Mouse (Mus musculus): ENCODE data around the gene Cyp1b1.

DNA sequence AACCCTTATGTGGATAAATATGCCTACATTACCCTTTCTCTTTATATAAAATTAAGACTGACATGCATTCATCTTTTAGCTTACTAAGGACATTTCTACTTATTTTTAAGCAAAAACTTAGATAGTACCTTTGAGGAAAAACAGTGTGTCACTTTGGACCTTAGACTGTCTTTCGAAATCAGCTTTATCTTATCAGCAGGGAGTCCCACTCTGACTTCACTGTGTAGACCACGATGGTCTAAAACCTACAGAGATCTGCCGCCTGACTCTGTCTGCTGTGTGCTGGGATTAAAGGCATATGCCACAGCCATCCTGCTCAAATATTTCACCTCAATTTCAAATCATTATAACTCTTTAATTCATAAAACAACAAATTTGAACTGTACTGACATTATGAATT lies 56.4 kb downstream of the Cyp1b1 start:
- TF ChIP-seq ZC3H11A (IDR thresholded peaks at IDR 0.05; ENCODE audit: borderline replicate concordance, low read depth, low read length) = no peak
- no peak for TF ChIP-seq MAFK (IDR thresholded peaks at IDR 0.05; ENCODE audit: insufficient read depth, low read depth, low read length)
- no peak for TF ChIP-seq CHD2 (IDR thresholded peaks at IDR 0.05; ENCODE audit: low read depth, low read length)
- TF ChIP-seq HCFC1 (IDR thresholded peaks at IDR 0.05; ENCODE audit: borderline replicate concordance, insufficient read depth, low read length) = no peak
- no peak for TF ChIP-seq ZNF384 (IDR thresholded peaks at IDR 0.05; ENCODE audit: low read depth, low read length)
